Mouse (Mus musculus) liver, postnatal 0 days (tissue): ENCODE measurements around the gene Med6.

ENCODE experiments used
- CTCF ChIP-seq: sonication (generic); IDR thresholded peaks from 2 replicates; pipeline ENCODE4 v1.5.1; 2016; ENCODE audit warnings: antibody characterized with exemption, low read depth
- EP300 ChIP-seq: IDR thresholded peaks from 2 replicates; pipeline ENCODE4 v1.6.1; 2016; ENCODE audit warnings: antibody characterized with exemption, low read depth, mild to moderate bottlenecking

GRCm38 (mm10) chr12:81615807-81616206 lies 21.0 kb upstream of the Med6 start:
- TF ChIP-seq EP300: no peak
- no peak for TF ChIP-seq CTCF
